Mouse (Mus musculus) spleen, adult 2 months (tissue): Measurements from ENCODE around the gene Slc22a23. TPM values are rescaled to one million over a fixed set of nuclear protein-coding genes. Genes with fewer than 3 reads are reported as not detected.

Source experiments
- DNase-seq, 2 experiments: peaks; one replicate each; pipeline versions ENCODE4 v3.0.0 to v3.0.0-alpha.2; 2012 to 2021; ENCODE audit warnings: low spot score in 2 of 2, low read depth in 1 of 2
- H3K27ac ChIP-seq: fragments of 200-500 bp; 2 replicates; pipeline ENCODE4 v1.5.1; 2012; ENCODE audit warnings: low read length, inconsistent platforms; ENCODE audit not compliant: insufficient read depth
- H3K27me3 ChIP-seq: fragments of 200-500 bp; 2 replicates; pipeline ENCODE4 v1.6.1; 2012; ENCODE audit warnings: mild to moderate bottlenecking, moderate library complexity, low read length, inconsistent platforms; ENCODE audit not compliant: control insufficient read depth, insufficient read depth
- H3K36me3 ChIP-seq: fragments of 200-500 bp; 2 replicates; pipeline ENCODE4 v1.6.1; 2012; ENCODE audit warnings: mild to moderate bottlenecking, low read length, inconsistent platforms; ENCODE audit not compliant: control insufficient read depth, insufficient read depth
- H3K4me1 ChIP-seq: fragments of 200-500 bp; 2 replicates; pipeline ENCODE4 v1.6.1; 2011; ENCODE audit warnings: inconsistent platforms; ENCODE audit not compliant: control insufficient read depth, insufficient read depth, insufficient read length
- H3K4me3 ChIP-seq: fragments of 200-500 bp; 2 replicates; pipeline ENCODE4 v1.5.1; 2011; ENCODE audit warnings: mild to moderate bottlenecking, inconsistent platforms; ENCODE audit not compliant: insufficient read depth, insufficient read length; ENCODE audit errors: extremely low read depth
- CTCF ChIP-seq: fragments of 200-500 bp; IDR thresholded peaks from 2 replicates; pipeline ENCODE4 v1.5.1; 2011; ENCODE audit warnings: mild to moderate bottlenecking, inconsistent platforms; ENCODE audit not compliant: insufficient read depth, insufficient read length, insufficient replicate concordance; ENCODE audit errors: extremely low read depth
- POLR2A ChIP-seq: fragments of 200-500 bp; IDR thresholded peaks from 2 replicates; pipeline ENCODE4 v1.6.1; 2011; ENCODE audit warnings: low read depth, low read length, inconsistent platforms
- whole genome bisulfite sequencing: fragments of 180-500 bp; shearing (Covaris S2); methylation state at CpG from one replicate; pipeline ENCODE4 v1.1.7; 2018; 5-methylcytosine and 5-hydroxymethylcytosine counted together
- polyA plus RNA-seq: library from polyadenylated mRNA; depleted of rRNA; stranded (reverse); fragments of >200 nt; gene quantifications from 2 replicates; pipeline ENCODE4 v1.2.3, GENCODE M21; 2012

Gene Slc22a23
- polyA plus RNA-seq, 1 experiment = 10.0 TPM

GRCm38 (mm10) chr13:34146916-34147315, 198.1 kb downstream of the Slc22a23 start:
- TF ChIP-seq CTCF (no peak), POLR2A (no peak)
- no peak for DNase-seq
- WGBS = 76% methylated on average over 3 of the region's 3 CpGs
- Histone ChIP-seq H3K4me1 (no peaks in the 10 kb centered on the region; the same call in 1 of the 2 replicates), H3K4me3 (no peak overlapping the region), H3K36me3 (no peaks in the 10 kb centered on the region), H3K27ac (no peak overlapping the region), H3K27me3 (no peaks in the 10 kb centered on the region)

GRCm38 (mm10) chr13:34143389-34143788, 201.6 kb downstream of the Slc22a23 start:
- no peaks in the 10 kb centered on the region for H3K36me3 ChIP-seq
- no peak overlapping the region for H3K4me3 ChIP-seq
- no peak overlapping the region for H3K27ac ChIP-seq
- DNase-seq = no peak
- no peaks in the 10 kb centered on the region for H3K4me1 ChIP-seq
- WGBS = 86% methylated on average over 5 of the region's 5 CpGs
- TF ChIP-seq POLR2A (no peak), CTCF (no peak)
- no peaks in the 10 kb centered on the region for H3K27me3 ChIP-seq

- H3K27me3 ChIP-seq = peaks cover 3% of the 10 kb centered on the region
- DNase-seq = no peak
- H3K4me1 ChIP-seq = peaks cover 3% of the 10 kb centered on the region; the same call in 1 of the 2 replicates
- no peak overlapping the region for H3K27ac ChIP-seq
- H3K4me3 ChIP-seq = no peak overlapping the region
- no peaks in the 10 kb centered on the region for H3K36me3 ChIP-seq
- 76% methylated on average over 7 of the region's 7 CpGs for WGBS
- no peak for TF ChIP-seq POLR2A
- TF ChIP-seq CTCF = no peak
These were observed 208.4 kb downstream of the Slc22a23 start for GRCm38 (mm10) chr13:34136605-34137004.

- no peak overlapping the region for H3K4me3 ChIP-seq
- 88% methylated on average over 7 of the region's 7 CpGs for WGBS
- TF ChIP-seq POLR2A (no peak), CTCF (no peak)
- H3K4me1 ChIP-seq = peaks cover 10% of the 10 kb centered on the region; the same call in 1 of the 2 replicates
- DNase-seq = no peak
- H3K27ac ChIP-seq = no peak overlapping the region
- H3K36me3 ChIP-seq = no peaks in the 10 kb centered on the region
- peaks cover 3% of the 10 kb centered on the region for H3K27me3 ChIP-seq
These were observed 210.7 kb downstream of the Slc22a23 start for GRCm38 (mm10) chr13:34134276-34134675.

GRCm38 (mm10) chr13:34133326-34134071, 211.5 kb downstream of the Slc22a23 start:
- no peak for TF ChIP-seq POLR2A
- TF ChIP-seq CTCF = no peak
- H3K27ac ChIP-seq = no peak overlapping the region
- H3K4me1 ChIP-seq = peaks cover 10% of the 10 kb centered on the region; the same call in 1 of the 2 replicates
- peaks cover 3% of the 10 kb centered on the region for H3K27me3 ChIP-seq
- H3K36me3 ChIP-seq = no peaks in the 10 kb centered on the region
- DNase-seq = no peak
- no peak overlapping the region for H3K4me3 ChIP-seq
- 24% methylated on average over 15 of the region's 15 CpGs for WGBS

GRCm38 (mm10) chr13:34132875-34133274, 212.1 kb downstream of the Slc22a23 start:
- H3K27me3 ChIP-seq = peaks cover 3% of the 10 kb centered on the region

GRCm38 (mm10) chr13:34132299-34132698, 212.7 kb downstream of the Slc22a23 start:
- H3K36me3 ChIP-seq = no peaks in the 10 kb centered on the region
- peaks cover 10% of the 10 kb centered on the region; the same call in 1 of the 2 replicates for H3K4me1 ChIP-seq
- WGBS = 12% methylated on average over 15 of the region's 15 CpGs
- H3K27me3 ChIP-seq = peaks cover 3% of the 10 kb centered on the region
- TF ChIP-seq POLR2A (no peak), CTCF (no peak)
- no peak overlapping the region for H3K4me3 ChIP-seq
- no peak for DNase-seq
- H3K27ac ChIP-seq = no peak overlapping the region

More at GRCm38 (mm10) chr13:34132875-34133274, 212.1 kb downstream of the Slc22a23 start:
- TF ChIP-seq POLR2A (no peak), CTCF (no peak)
- Histone ChIP-seq H3K4me1 (peaks cover 10% of the 10 kb centered on the region; the same call in 1 of the 2 replicates), H3K36me3 (no peaks in the 10 kb centered on the region), H3K4me3 (no peak overlapping the region), H3K27ac (no peak overlapping the region)
- 31% methylated on average over 6 of the region's 6 CpGs for WGBS
- no peak for DNase-seq
